Mouse (Mus musculus): ENCODE measurements around the gene Ctrb1.

DNA sequence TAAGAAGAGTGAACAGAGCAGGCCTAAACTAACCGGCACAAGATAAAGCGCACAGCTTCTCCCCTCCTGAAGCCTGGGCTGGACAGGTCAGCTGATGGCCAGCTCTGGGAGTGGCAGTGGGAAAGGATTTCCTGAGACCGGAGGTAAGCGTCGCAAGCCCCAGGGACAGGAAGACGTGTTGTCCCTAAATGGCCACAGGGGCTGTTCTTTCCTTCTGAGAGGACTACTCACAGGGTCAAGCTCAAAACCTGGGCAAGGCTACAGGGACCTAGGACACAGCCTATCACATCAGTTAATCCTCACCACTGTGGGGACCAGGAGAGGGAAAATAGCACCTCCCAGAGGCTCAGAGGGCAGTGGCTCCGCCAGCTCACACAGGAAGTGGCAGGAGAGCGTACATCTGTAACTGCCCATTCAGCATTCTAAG lies 44.5 kb upstream of the Ctrb1 start:
- TF ChIP-seq CTCF (IDR thresholded peaks at IDR 0.05; ENCODE audit: insufficient read depth, low read length) (peak; percentile 25; the same call in 1 of the 2 replicates), POLR2A (IDR thresholded peaks at IDR 0.05; ENCODE audit: borderline replicate concordance, extremely low read depth, low read depth, low read length) (peak; percentile 71; the same call in 1 of the 2 replicates)
